Mouse (Mus musculus) liver, embryonic 14.5 days (tissue): ENCODE data around the gene Tcp10a. TPM values are rescaled to one million over a fixed set of nuclear protein-coding genes. Genes with fewer than 3 reads are reported as not detected.
"Not testable (repeated sequence)": the region's sequence is repeated elsewhere in the genome, so short reads cannot be mapped to it uniquely, and the experiment has no call there.

Experiments used
- ATAC-seq: fragments of 200-750 bp; cut with Nextera tagmentation; 2 replicates; pipeline ENCODE4 v1.8.0; 2017; ENCODE audit warnings: moderate number of reproducible peaks, mild to moderate bottlenecking, moderate library complexity; ENCODE audit not compliant: insufficient read depth
- DNase-seq, 3 experiments: peaks; one replicate each; pipeline ENCODE4 v3.0.0-alpha.2; 2012 to 2013; ENCODE audit warnings: low read depth in 3 of 3, low spot score in 3 of 3
- H3K27ac ChIP-seq: fragments of 300-500 bp; sonication (generic); 2 replicates; pipeline ENCODE4 v1.5.1; 2014; ENCODE audit warnings: moderate library complexity, mild to moderate bottlenecking, control low read depth, inconsistent platforms
- H3K27me3 ChIP-seq: fragments of 300-500 bp; sonication (generic); 2 replicates; pipeline ENCODE4 v1.6.1; 2014; ENCODE audit warnings: mild to moderate bottlenecking, low read length, moderate library complexity; ENCODE audit not compliant: control insufficient read depth, insufficient read depth
- H3K36me3 ChIP-seq: fragments of 300-500 bp; sonication (generic); replicated peaks from 2 replicates; pipeline ENCODE4 v1.6.1; 2014; ENCODE audit warnings: low read depth; ENCODE audit not compliant: control insufficient read depth, insufficient read depth
- H3K4me1 ChIP-seq, 2 experiments: fragments of 200-500 bp in 1 of 2; fragments of 300-500 bp in 1 of 2; sonication (generic) in 1 of 2; replicated peaks; 2 replicates each; pipeline ENCODE4 v1.6.1; 2012 to 2014; ENCODE audit warnings: antibody characterized with exemption in 1 of 2, inconsistent platforms in 1 of 2, low read length in 1 of 2; ENCODE audit not compliant: control insufficient read depth in 2 of 2, insufficient read depth in 2 of 2
- H3K4me2 ChIP-seq: fragments of 300-500 bp; sonication (generic); 2 replicates; pipeline ENCODE4 v1.6.1; 2014; ENCODE audit warnings: low read depth, mild to moderate bottlenecking, control low read depth, moderate library complexity
- H3K4me3 ChIP-seq, 2 experiments: fragments of 200-500 bp in 1 of 2; fragments of 300-500 bp in 1 of 2; sonication (generic) in 1 of 2; 2 replicates each; pipeline ENCODE4 v1.5.1; 2012 to 2014; ENCODE audit warnings: low read depth in 2 of 2, low read length in 2 of 2, mild to moderate bottlenecking in 2 of 2, control low read depth in 1 of 2, inconsistent platforms in 1 of 2, moderate library complexity in 1 of 2; ENCODE audit not compliant: insufficient read depth in 1 of 2
- H3K9ac ChIP-seq: fragments of 300-500 bp; sonication (generic); replicated peaks from 2 replicates; pipeline ENCODE4 v1.6.1; 2014; ENCODE audit warnings: mild to moderate bottlenecking, control low read depth, moderate library complexity
- H3K9me3 ChIP-seq: fragments of 300-500 bp; sonication (generic); 2 replicates; pipeline ENCODE4 v1.6.1; 2016; ENCODE audit warnings: low read length, mixed read lengths; ENCODE audit not compliant: control insufficient read depth
- CTCF ChIP-seq: IDR thresholded peaks from 2 replicates; pipeline ENCODE4 v1.5.1; 2016; ENCODE audit warnings: antibody characterized with exemption, low read depth, control low read depth
- EP300 ChIP-seq: IDR thresholded peaks from 2 replicates; pipeline ENCODE4 v1.6.1; 2016; ENCODE audit warnings: antibody characterized with exemption, low read depth
- WGBS: fragments of 180-500 bp; shearing (Covaris S2); extraction: QIAGEN DNeasy Blood & Tissue Kit; methylation state at CpG from one replicate; pipeline ENCODE4 v1.1.7; 2014; ENCODE audit not compliant: insufficient replicate concordance; 5-methylcytosine and 5-hydroxymethylcytosine counted together
- polyA plus RNA-seq, 2 experiments: library from polyadenylated mRNA; depleted of rRNA in 1 of 2; stranded (reverse) in 1 of 2; unstranded in 1 of 2; fragments of >200 nt; fragmentation: Nextera tagmentation in 1 of 2; extraction: Ambion mirVana in 1 of 2; gene quantifications; 2 replicates each; pipeline versions ENCODE4 v1.2.1 to v1.2.3; 2012 to 2014

The Tcp10a gene
- polyA plus RNA-seq, 2 experiments = not detected

DNA sequence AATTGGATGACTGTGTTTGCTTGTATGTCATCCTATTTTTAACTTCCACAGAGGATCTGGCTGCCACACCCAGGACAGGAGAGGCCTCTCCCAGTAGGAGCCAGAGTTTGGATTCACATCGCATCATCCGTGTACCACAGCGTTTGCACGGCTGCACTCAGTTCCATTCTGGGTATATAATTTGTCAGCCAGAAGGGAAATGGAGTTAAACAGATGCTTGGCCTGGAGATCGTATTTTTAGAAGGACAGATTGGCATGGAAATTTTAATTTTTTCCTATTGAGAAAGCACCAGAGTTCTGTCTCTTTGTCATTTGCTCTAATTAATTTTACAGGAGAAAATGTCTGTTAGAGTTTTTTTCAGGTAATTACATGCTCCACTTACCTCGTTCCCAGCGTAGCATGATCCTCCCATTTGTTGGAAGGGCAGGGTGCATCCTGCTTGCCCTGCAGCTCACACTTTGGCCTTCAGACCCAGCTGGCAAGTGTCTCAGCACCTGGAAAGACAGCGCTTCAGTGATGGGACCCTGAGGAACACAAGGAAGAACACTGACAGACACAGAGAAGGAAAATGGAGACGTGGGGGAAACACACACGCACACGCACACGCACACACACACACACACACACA is 37.9 kb upstream of the Tcp10a start:
- no peak overlapping the region for H3K27ac ChIP-seq
- H3K36me3 ChIP-seq = no peaks in the 10 kb centered on the region
- 80% methylated on average over 12 of the region's 12 CpGs for WGBS
- H3K4me2 ChIP-seq = no peak overlapping the region
- H3K4me1 ChIP-seq = no peaks in the 10 kb centered on the region
- H3K4me3 ChIP-seq = no peak overlapping the region
- no peaks in the 10 kb centered on the region for H3K27me3 ChIP-seq
- ATAC-seq (no peak), DNase-seq (no peak)
- no peak for TF ChIP-seq CTCF
- TF ChIP-seq EP300 = no peak
- H3K9me3 ChIP-seq = no peaks in the 10 kb centered on the region
- no peak overlapping the region for H3K9ac ChIP-seq

DNA sequence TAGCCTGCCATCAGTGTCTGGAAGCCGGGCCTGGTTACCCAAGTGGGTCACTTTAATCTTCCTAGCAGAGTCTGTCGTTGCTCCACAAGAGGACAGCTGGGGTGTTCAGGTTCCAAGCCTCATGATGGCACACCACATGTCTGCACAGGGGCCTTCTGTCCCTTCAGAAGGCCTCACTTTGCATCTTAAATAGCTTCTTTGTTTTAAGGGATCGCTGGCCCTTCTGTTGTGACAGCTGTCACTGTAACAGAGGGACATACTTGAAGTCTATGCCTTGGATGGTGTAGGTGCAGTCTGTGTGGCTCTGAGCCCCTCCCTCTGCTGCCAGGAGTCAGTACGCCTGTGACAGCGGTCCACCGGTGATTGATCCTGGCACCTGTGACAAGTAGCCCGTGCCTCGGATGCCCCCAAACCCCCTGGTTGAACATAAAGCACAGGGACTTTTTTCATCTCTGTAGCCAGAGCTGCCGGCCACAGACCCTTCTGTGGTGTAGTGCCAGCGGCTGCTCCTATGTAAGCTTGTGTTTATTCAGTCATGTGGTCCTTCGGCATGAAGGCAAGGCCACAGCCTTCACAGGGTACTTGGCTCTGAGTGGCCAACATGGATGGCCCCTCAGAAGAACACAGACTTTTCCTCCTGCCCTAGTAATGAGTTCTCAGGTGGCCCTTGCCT is 32.3 kb upstream of the Tcp10a start:
- DNase-seq (no peak), ATAC-seq (no peak)
- Histone ChIP-seq H3K27ac (no peak overlapping the region), H3K36me3 (no peaks in the 10 kb centered on the region), H3K4me2 (no peak overlapping the region), H3K9ac (no peak overlapping the region), H3K4me1 (no peaks in the 10 kb centered on the region), H3K27me3 (no peaks in the 10 kb centered on the region), H3K4me3 (no peak overlapping the region), H3K9me3 (no peaks in the 10 kb centered on the region)
- no peak for TF ChIP-seq EP300
- no peak for TF ChIP-seq CTCF
- WGBS = 74% methylated on average over 11 of the region's 11 CpGs

- H3K4me2 ChIP-seq, H3K9ac ChIP-seq, DNase-seq, ATAC-seq, H3K9me3 ChIP-seq, H3K4me1 ChIP-seq, H3K27me3 ChIP-seq, H3K36me3 ChIP-seq, H3K27ac ChIP-seq, H3K4me3 ChIP-seq: not testable (repeated sequence)
- TF ChIP-seq CTCF = peak; percentile 52
- WGBS = 50% methylated on average over 8 of the region's 8 CpGs
These were observed 17.9 kb upstream of the Tcp10a start for GRCm38 (mm10) chr17:7306278-7307196.

DNA sequence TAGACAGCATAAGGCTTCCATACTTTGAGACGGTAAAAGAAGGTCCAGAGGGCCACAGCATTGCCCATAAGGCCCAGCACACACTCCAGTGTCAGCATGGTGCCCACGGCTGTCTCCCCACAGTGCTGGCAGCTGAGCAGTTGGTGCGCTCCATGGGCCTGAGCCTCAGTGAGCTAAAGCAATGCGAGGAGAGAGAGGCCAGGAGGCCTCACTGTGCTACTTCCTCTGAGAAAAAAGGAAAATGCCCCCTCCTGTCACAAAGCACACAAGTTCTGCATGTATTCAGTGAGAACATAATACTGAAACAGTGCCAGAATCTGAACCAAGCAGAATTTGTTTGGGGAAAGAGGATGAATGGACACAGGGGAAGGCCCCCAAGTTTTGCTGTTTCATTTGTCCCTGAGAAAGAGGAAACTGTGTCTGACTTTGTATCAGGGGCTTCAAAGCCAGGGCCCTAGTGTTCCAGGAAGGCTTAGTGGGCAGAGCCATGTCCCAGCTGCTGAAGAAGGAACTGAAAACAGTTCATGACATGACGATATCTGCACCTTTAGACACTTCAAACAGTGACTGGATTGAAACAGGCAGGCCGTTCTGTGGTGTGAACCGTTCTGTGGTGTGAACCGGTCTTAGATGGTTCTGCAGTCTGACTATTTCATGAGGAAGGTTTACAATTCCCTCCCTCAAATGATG is 8.6 kb upstream of the Tcp10a start:
- H3K4me3 ChIP-seq, H3K27me3 ChIP-seq, H3K9me3 ChIP-seq, H3K4me1 ChIP-seq, H3K27ac ChIP-seq, ATAC-seq, H3K9ac ChIP-seq, H3K36me3 ChIP-seq, H3K4me2 ChIP-seq, DNase-seq: not testable (repeated sequence)
- WGBS = 45% methylated on average over 5 of the region's 8 CpGs

- not testable (repeated sequence) for H3K36me3 ChIP-seq, H3K4me3 ChIP-seq, H3K27ac ChIP-seq, H3K9ac ChIP-seq, H3K4me1 ChIP-seq, DNase-seq, ATAC-seq, H3K27me3 ChIP-seq, H3K4me2 ChIP-seq, H3K9me3 ChIP-seq
- 67% methylated on average over 6 of the region's 6 CpGs for WGBS
These were observed 4.7 kb upstream of the Tcp10a start for GRCm38 (mm10) chr17:7319789-7320188.

- not testable (repeated sequence) for ATAC-seq, H3K27me3 ChIP-seq, H3K27ac ChIP-seq, H3K4me3 ChIP-seq, H3K9ac ChIP-seq, H3K9me3 ChIP-seq, H3K4me2 ChIP-seq, DNase-seq, H3K36me3 ChIP-seq, H3K4me1 ChIP-seq
- WGBS = 28% methylated on average over 5 of the region's 8 CpGs
These were observed 2.0 kb downstream of the Tcp10a start for GRCm38 (mm10) chr17:7326415-7326814.

DNA sequence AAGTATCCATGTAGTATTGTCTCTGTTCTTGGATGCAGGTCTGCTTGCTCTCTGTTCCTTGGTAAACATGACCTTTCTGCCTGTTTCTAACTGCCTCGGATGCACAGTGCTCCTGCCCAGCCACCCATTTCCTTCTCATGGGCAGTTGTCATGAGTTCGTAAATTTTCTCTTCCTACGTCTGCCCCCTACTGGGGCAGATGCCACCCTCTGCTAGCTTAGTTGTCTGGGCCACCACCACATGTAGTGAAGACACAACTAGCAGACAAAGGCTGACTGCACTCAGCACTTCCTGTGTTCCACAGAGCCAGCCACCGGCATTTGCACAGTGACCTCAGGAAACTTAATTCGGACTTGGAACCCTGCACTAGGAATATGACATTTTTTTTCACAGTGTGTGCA is 8.3 kb downstream of the Tcp10a start:
- not testable (repeated sequence) for H3K4me1 ChIP-seq, H3K4me2 ChIP-seq, H3K27ac ChIP-seq, ATAC-seq, H3K9ac ChIP-seq, H3K36me3 ChIP-seq, DNase-seq, H3K9me3 ChIP-seq, H3K27me3 ChIP-seq, H3K4me3 ChIP-seq
- 64% methylated on average over 3 of the region's 5 CpGs for WGBS
